Mouse (Mus musculus): ENCODE data around the gene Ptgfrn. TPM values are rescaled to one million over a fixed set of nuclear protein-coding genes. Genes with fewer than 3 reads are reported as not detected.

Gene Ptgfrn
- polyA plus RNA-seq, 1 experiment from 2014 or later = 0.35 TPM

DNA sequence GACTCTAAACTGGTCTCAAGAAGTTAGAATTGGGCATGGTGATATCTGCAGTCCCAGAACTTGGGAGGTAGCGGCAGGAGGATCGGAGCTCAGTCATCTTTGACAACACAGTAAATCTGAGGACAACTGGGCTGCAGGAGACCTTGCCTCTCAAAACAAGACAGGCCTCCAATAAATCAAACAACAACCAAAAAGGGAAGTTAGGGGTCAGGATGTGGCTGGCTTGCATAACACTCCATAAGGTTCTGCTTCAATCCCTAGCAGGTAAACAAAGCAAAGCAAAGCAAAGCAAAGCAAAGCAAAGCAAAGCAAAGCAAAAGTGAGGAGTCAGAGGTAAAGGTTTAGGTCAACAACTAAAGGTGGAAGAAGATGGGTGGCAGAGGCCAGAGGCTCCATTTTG, 51.9 kb downstream of the Ptgfrn start:
- 0 out of 2 replicates have a peak, but pooled peaks have one; percentile 17 for ATAC-seq
- WGBS (ENCODE audit: insufficient replicate concordance) = 24% methylated on average over 2 of the region's 2 CpGs
- Histone ChIP-seq H3K4me3 (ENCODE audit: low read depth, low read length) (no peak overlapping the region), H3K4me1 (ENCODE audit: insufficient read depth) (peaks cover 4% of the 10 kb centered on the region), H3K27me3 (ENCODE audit: insufficient read depth, low read length) (no peaks in the 10 kb centered on the region), H3K9me3 (ENCODE audit: low read length) (no peaks in the 10 kb centered on the region), H3K9ac (replicated peaks) (no peak overlapping the region), H3K27ac (ENCODE audit: low read depth) (peak overlapping the region; percentile 51; the same call in 1 of the 2 replicates), H3K4me2 (ENCODE audit: low read depth, low read length) (no peak overlapping the region), H3K36me3 (replicated peaks; ENCODE audit: insufficient read depth, low read length) (no peaks in the 10 kb centered on the region)
- DNase-seq = no peak
- TF ChIP-seq CTCF (IDR thresholded peaks at IDR 0.05; ENCODE audit: low read depth) = no peak
- TF ChIP-seq EP300 (IDR thresholded peaks at IDR 0.05; ENCODE audit: low read depth) = no peak

DNA sequence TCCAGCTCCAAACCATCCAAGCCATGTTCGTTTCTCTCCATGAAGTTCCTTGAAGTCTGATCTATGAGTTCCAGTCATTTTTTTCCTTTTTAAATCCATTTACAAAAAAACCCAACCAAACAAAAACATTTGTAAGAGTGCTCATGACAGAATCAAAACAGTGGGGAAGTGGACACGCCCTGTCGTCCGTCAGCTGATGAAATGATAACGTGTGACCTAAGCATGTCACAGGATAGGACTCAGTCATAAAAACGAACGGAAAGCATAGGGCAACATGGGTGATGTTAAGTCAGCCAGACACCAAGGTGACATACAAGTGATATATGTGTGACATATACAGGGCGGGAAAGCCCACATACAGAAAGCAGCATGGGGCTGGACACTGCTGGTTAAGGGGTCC, 54.9 kb downstream of the Ptgfrn start:
- TF ChIP-seq EP300 (IDR thresholded peaks at IDR 0.05; ENCODE audit: low read depth) (no peak), CTCF (IDR thresholded peaks at IDR 0.05; ENCODE audit: low read depth) (no peak)
- no peaks in the 10 kb centered on the region for H3K27me3 ChIP-seq (ENCODE audit: insufficient read depth, low read length)
- DNase-seq = no peak
- H3K9ac ChIP-seq (replicated peaks) = no peak overlapping the region
- 64% methylated on average over 8 of the region's 8 CpGs for WGBS (ENCODE audit: insufficient replicate concordance)
- ATAC-seq = no peak
- H3K27ac ChIP-seq (ENCODE audit: low read depth) = no peak overlapping the region
- peaks cover 4% of the 10 kb centered on the region for H3K4me1 ChIP-seq (ENCODE audit: insufficient read depth)
- no peaks in the 10 kb centered on the region for H3K9me3 ChIP-seq (ENCODE audit: low read length)
- no peaks in the 10 kb centered on the region for H3K36me3 ChIP-seq (replicated peaks; ENCODE audit: insufficient read depth, low read length)
- no peak overlapping the region for H3K4me3 ChIP-seq (ENCODE audit: low read depth, low read length)
- H3K4me2 ChIP-seq (ENCODE audit: low read depth, low read length) = no peak overlapping the region

DNA sequence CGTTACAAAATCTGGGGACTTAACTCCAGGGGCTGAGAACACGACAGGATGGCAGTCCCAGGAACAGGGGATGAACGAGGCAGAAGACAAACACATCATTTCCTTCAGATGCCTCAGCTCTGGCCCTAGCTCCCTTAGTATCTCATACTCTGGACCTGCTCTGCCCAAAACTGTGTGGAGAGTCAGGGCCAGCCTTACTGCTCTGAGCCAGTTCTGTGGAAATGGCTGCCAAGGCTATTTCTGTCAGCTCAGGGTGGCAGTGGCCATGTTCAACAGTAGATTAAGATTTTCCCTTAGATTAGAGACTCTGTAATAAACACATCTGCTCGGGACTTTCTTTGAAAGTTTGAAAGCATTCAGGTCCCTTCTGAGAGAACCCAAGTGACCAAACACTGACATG, 58.5 kb downstream of the Ptgfrn start:
- no peak for ATAC-seq
- WGBS (ENCODE audit: insufficient replicate concordance) = 69% methylated on average over 4 of the region's 4 CpGs

DNA sequence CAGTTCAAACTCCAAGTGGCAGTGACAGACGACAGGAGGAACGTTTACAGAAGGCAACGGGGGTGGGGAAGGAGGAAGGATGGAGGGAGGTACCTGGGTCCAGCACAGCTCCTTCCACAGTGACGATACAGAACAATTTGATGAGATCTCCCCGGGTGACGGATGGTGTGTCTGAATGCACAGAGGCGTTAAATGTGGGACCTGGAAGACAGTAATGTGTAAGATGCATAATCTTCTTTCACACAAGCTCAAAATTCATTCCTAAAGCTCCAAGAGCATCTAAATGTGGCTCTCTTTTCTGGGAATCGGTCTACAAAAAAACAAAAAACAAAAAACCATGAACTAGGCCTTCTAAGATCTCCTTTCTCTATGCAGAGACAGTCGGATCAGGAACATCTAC, 60.1 kb downstream of the Ptgfrn start:
- TF ChIP-seq EP300 (IDR thresholded peaks at IDR 0.05; ENCODE audit: low read depth) (no peak), CTCF (IDR thresholded peaks at IDR 0.05; ENCODE audit: low read depth) (no peak)
- H3K36me3 ChIP-seq (replicated peaks; ENCODE audit: insufficient read depth, low read length) = no peaks in the 10 kb centered on the region

More for the DNA sequence above, 58.5 kb downstream of the Ptgfrn start:
- Histone ChIP-seq H3K4me3 (ENCODE audit: low read depth, low read length) (no peak overlapping the region), H3K36me3 (replicated peaks; ENCODE audit: insufficient read depth, low read length) (no peaks in the 10 kb centered on the region), H3K4me1 (ENCODE audit: insufficient read depth) (peaks cover 5% of the 10 kb centered on the region; the same call in 1 of the 2 replicates), H3K9me3 (ENCODE audit: low read length) (no peaks in the 10 kb centered on the region), H3K27ac (ENCODE audit: low read depth) (no peak overlapping the region), H3K9ac (replicated peaks) (no peak overlapping the region), H3K4me2 (ENCODE audit: low read depth, low read length) (no peak overlapping the region), H3K27me3 (ENCODE audit: insufficient read depth, low read length) (no peaks in the 10 kb centered on the region)
- TF ChIP-seq CTCF (IDR thresholded peaks at IDR 0.05; ENCODE audit: low read depth) (no peak), EP300 (IDR thresholded peaks at IDR 0.05; ENCODE audit: low read depth) (no peak)
- no peak for DNase-seq

DNA sequence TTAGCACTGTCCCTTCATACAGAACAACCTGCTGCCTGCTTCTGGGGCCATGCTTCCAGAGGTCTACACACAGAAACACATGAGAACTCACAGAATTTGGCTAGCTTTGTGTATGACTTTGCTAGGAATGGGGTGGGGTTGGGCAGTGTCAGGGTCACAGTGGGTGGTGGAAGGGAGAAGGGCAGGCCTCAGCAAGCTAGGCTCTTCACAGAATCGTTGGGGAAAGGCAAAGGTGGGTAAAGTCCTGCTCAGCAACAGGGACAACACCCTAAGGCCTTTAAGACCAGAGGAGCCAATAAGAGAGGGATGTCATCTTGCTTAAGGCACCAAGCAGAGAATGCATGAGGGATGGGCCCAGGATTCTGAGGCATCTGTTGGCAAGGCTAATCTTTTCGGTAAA, 61.3 kb downstream of the Ptgfrn start:
- H3K27me3 ChIP-seq (ENCODE audit: insufficient read depth, low read length) = no peaks in the 10 kb centered on the region
- H3K4me2 ChIP-seq (ENCODE audit: low read depth, low read length) = no peak overlapping the region
- no peak overlapping the region for H3K4me3 ChIP-seq (ENCODE audit: low read depth, low read length)
- WGBS (ENCODE audit: insufficient replicate concordance) = 67% methylated on average over 2 of the region's 2 CpGs
- no peak overlapping the region for H3K27ac ChIP-seq (ENCODE audit: low read depth)
- no peak overlapping the region for H3K9ac ChIP-seq (replicated peaks)
- TF ChIP-seq EP300 (IDR thresholded peaks at IDR 0.05; ENCODE audit: low read depth) = no peak
- no peak for TF ChIP-seq CTCF (IDR thresholded peaks at IDR 0.05; ENCODE audit: low read depth)
- no peaks in the 10 kb centered on the region for H3K36me3 ChIP-seq (replicated peaks; ENCODE audit: insufficient read depth, low read length)
- DNase-seq = no peak
- no peaks in the 10 kb centered on the region for H3K9me3 ChIP-seq (ENCODE audit: low read length)
- no peak for ATAC-seq
- peaks cover 5% of the 10 kb centered on the region; the same call in 1 of the 2 replicates for H3K4me1 ChIP-seq (ENCODE audit: insufficient read depth)

More for the DNA sequence above, 60.1 kb downstream of the Ptgfrn start:
- 66% methylated on average over 9 of the region's 9 CpGs for WGBS (ENCODE audit: insufficient replicate concordance)
- DNase-seq = no peak
- Histone ChIP-seq H3K27me3 (ENCODE audit: insufficient read depth, low read length) (no peaks in the 10 kb centered on the region), H3K4me3 (ENCODE audit: low read depth, low read length) (no peak overlapping the region), H3K4me2 (ENCODE audit: low read depth, low read length) (no peak overlapping the region), H3K9me3 (ENCODE audit: low read length) (no peaks in the 10 kb centered on the region), H3K4me1 (ENCODE audit: insufficient read depth) (peaks cover 5% of the 10 kb centered on the region; the same call in 1 of the 2 replicates), H3K27ac (ENCODE audit: low read depth) (no peak overlapping the region), H3K9ac (replicated peaks) (no peak overlapping the region)
- no peak for ATAC-seq

DNA sequence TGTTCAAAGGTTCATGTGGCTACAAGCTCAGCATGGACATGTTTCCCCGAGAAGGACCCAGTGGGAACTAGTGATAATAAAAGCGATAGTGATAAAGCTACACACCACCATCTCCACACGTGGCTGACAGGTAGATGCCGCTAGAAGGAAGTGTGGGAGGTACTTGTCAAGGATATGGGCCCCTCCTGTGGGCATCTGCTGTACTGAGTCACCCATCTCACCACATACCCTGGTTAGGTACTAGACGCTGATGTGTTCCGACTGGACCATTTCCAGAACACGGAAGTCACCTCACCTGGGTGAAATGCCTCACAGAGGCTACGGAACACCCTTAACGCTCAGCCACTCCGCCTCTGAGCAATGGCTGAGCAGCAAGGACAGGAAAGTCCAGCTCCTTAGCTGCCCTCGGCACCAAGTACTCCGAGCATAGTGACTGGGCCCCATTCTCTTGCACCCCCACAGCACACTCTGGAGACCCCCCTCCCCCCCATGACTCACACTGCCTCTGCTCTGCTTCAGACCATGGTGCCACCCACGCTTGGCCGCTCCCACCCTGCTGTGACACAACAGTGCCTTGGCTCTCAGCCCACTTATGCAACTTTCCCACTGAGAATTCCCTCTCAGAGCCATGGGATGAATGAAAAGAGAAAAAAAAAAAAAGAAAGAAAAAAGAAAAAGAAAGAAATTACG, 62.3 kb downstream of the Ptgfrn start:
- Histone ChIP-seq H3K27me3 (ENCODE audit: insufficient read depth, low read length) (no peaks in the 10 kb centered on the region), H3K9me3 (ENCODE audit: low read length) (no peaks in the 10 kb centered on the region), H3K4me2 (ENCODE audit: low read depth, low read length) (no peak overlapping the region), H3K9ac (replicated peaks) (no peak overlapping the region), H3K4me1 (ENCODE audit: insufficient read depth) (peaks cover 5% of the 10 kb centered on the region; the same call in 1 of the 2 replicates), H3K4me3 (ENCODE audit: low read depth, low read length) (no peak overlapping the region), H3K27ac (ENCODE audit: low read depth) (no peak overlapping the region), H3K36me3 (replicated peaks; ENCODE audit: insufficient read depth, low read length) (no peaks in the 10 kb centered on the region; the same call in 1 of the 2 replicates)
- TF ChIP-seq EP300 (IDR thresholded peaks at IDR 0.05; ENCODE audit: low read depth) = no peak
- TF ChIP-seq CTCF (IDR thresholded peaks at IDR 0.05; ENCODE audit: low read depth) = no peak
- ATAC-seq (peak; percentile 56; the same call in 1 of the 2 replicates), DNase-seq (peak; percentile 66)
- WGBS (ENCODE audit: insufficient replicate concordance) = 75% methylated on average over 15 of the region's 15 CpGs

All from liver, postnatal 0 days (tissue).